In the genomic region with DNA sequence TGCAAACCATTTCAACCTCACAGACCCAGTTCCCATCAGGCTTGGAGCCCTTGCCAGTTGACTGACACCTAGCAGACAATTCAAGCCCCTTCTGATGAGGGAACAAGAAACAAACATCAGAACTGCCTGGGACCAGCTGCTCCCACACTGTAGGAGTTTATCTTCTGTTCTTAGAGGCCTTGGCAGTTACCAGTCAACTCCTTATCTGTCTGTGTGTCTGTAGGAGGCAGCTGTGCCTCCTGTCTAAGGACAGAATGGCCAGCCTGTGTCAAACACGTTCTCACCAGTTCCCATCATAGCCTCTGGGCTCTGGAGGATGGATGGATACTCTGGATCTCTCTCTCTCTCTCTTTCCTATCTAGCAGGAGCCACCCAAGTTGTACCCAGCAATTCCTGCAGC, we compare ENCODE assay signal across 20 mouse cellular contexts. TPM values are rescaled to one million over a fixed set of nuclear protein-coding genes. Genes with fewer than 3 reads are reported as not detected.
DNase-seq lines count a peak whose midpoint lies in the region; ATAC-seq and TF ChIP-seq lines count a peak whose summit lies in the region.
"Not testable (repeated sequence)": the region's sequence is repeated elsewhere in the genome, so short reads cannot be mapped to it uniquely, and the experiment has no call there.
"Had no signal": no experiment of that assay in that cellular context is flagged by ENCODE, and none has a peak within 500 bp of the region (broad histone marks: within the 10 kb centered on the region; RNA-seq: fewer than 3 reads in every experiment).

No protein-coding gene starts in this region.

- H3K4me3 ChIP-seq in liver, embryonic 11.5 days (ENCODE audit: low read depth, low read length); liver, embryonic 13.5 days (replicated peaks); liver, embryonic 15.5 days (replicated peaks); liver, postnatal 0 days (ENCODE audit: low read depth, low read length): not testable (repeated sequence)

- DNase-seq in liver, embryonic 11.5 days (ENCODE audit: low spot score); liver, embryonic 13.5 days; liver, postnatal 0 days: not testable (repeated sequence)

- H3K36me3 ChIP-seq in liver, embryonic 11.5 days (ENCODE audit: control insufficient read depth, insufficient read depth, low read length); liver, embryonic 13.5 days; liver, embryonic 15.5 days (replicated peaks); liver, postnatal 0 days (replicated peaks; ENCODE audit: insufficient read depth, low read length): not testable (repeated sequence)

- peak; percentile 67 for ATAC-seq in common myeloid progenitor, adult 5-6 weeks (replicated peaks; ENCODE audit: low read depth, poor library complexity, severe bottlenecking)
- ATAC-seq in liver, embryonic 11.5 days (replicated peaks; ENCODE audit: low FRiP score): peak; percentile 89
- ATAC-seq in liver, embryonic 13.5 days (ENCODE audit: low read depth): peak; percentile 91
- peak; percentile 85 for ATAC-seq in liver, embryonic 15.5 days (ENCODE audit: insufficient read depth)
- peak; percentile 72 for ATAC-seq in liver, postnatal 0 days
- ATAC-seq in megakaryocyte-erythroid progenitor cell, adult 5-6 weeks (replicated peaks; ENCODE audit: low FRiP score, low TSS enrichment, poor library complexity, severe bottlenecking): peak; percentile 87

- H3K27ac ChIP-seq in liver, embryonic 11.5 days (ENCODE audit: low read depth, low read length); liver, embryonic 13.5 days; liver, embryonic 15.5 days (replicated peaks); liver, postnatal 0 days (ENCODE audit: low read depth): not testable (repeated sequence)

- not testable (repeated sequence) for TF ChIP-seq EP300 in liver, postnatal 0 days (IDR thresholded peaks at IDR 0.05; ENCODE audit: low read depth)

- WGBS in liver, embryonic 11.5 days: 40% methylated on average over 1 of the region's 1 CpGs
- WGBS in liver, embryonic 13.5 days (ENCODE audit: insufficient replicate concordance): 11% methylated on average over 1 of the region's 1 CpGs
- WGBS in liver, embryonic 15.5 days (ENCODE audit: insufficient replicate concordance): 7% methylated on average over 1 of the region's 1 CpGs
- WGBS in liver, postnatal 0 days (ENCODE audit: insufficient replicate concordance): 27% methylated on average over 1 of the region's 1 CpGs

- H3K9me3 ChIP-seq in liver, embryonic 11.5 days (ENCODE audit: control insufficient read depth, low read length); liver, embryonic 13.5 days (replicated peaks); liver, embryonic 15.5 days (replicated peaks); liver, postnatal 0 days (ENCODE audit: low read length): not testable (repeated sequence)

- H3K4me1 ChIP-seq in liver, embryonic 11.5 days (replicated peaks; ENCODE audit: control insufficient read depth, insufficient read depth, low read length); liver, embryonic 15.5 days (replicated peaks); liver, postnatal 0 days (ENCODE audit: insufficient read depth): not testable (repeated sequence)
- peaks cover 12% of the 10 kb centered on the region; the same call in 1 of the 2 replicates for H3K4me1 ChIP-seq in liver, embryonic 13.5 days (replicated peaks)

- not testable (repeated sequence) for H3K9ac ChIP-seq in liver, embryonic 11.5 days (ENCODE audit: low read depth, low read length); liver, embryonic 13.5 days; liver, embryonic 15.5 days; liver, postnatal 0 days (replicated peaks)

- TF ChIP-seq CTCF in liver, postnatal 0 days (IDR thresholded peaks at IDR 0.05; ENCODE audit: low read depth): not testable (repeated sequence)

- H3K27me3 ChIP-seq in liver, embryonic 11.5 days (replicated peaks; ENCODE audit: control insufficient read depth, insufficient read depth, low read length); liver, embryonic 13.5 days; liver, embryonic 15.5 days; liver, postnatal 0 days (ENCODE audit: insufficient read depth, low read length): not testable (repeated sequence)

- H3K4me2 ChIP-seq in liver, embryonic 11.5 days; liver, embryonic 13.5 days; liver, embryonic 15.5 days; liver, postnatal 0 days (ENCODE audit: low read depth, low read length): not testable (repeated sequence)

RNA-seq across cellular contexts. Expression of gene Dnmt3c, which starts 21.1 kb away (rescaled TPM):
- not detected in 2 replicates for total RNA-seq in common myeloid progenitor, adult 5-6 weeks (2017)
- 0.49 and 0.77 TPM in 2 replicates for polyA plus RNA-seq in liver, embryonic 11.5 days (2014; fragmentation: Nextera tagmentation; extraction: Ambion mirVana)
- polyA plus RNA-seq in liver, embryonic 13.5 days (2015; fragmentation: Nextera tagmentation; extraction: Ambion mirVana): 0.38 and 0.49 TPM in 2 replicates
- 0.67 and 0.81 TPM in 2 replicates for polyA plus RNA-seq in liver, embryonic 15.5 days (2015; fragmentation: Nextera tagmentation; extraction: Ambion mirVana)
- 0.19 and 0.46 TPM in 2 replicates for polyA plus RNA-seq in liver, postnatal 0 days (2015; fragmentation: Nextera tagmentation; extraction: Ambion mirVana)
- 1.4 and 1.5 TPM in 2 replicates for total RNA-seq in megakaryocyte-erythroid progenitor cell, adult 5-6 weeks (2014; fragmentation: Nextera tagmentation)
- total RNA-seq in megakaryocyte-erythroid progenitor cell, adult 5-6 weeks (2017): 0.47 and 0.53 TPM in 2 replicates
- total RNA-seq: adrenal gland, adult 18-20 months; adrenal gland, adult 8-10 months; adrenal gland, postnatal 14 days; adrenal gland, postnatal 36 days; forebrain, postnatal 0 days had no signal
- polyA plus RNA-seq: activated CD4-positive, CD25-positive, alpha-beta regulatory T cell, adult 4 months; C2C12; embryonic facial prominence, embryonic 11.5 days; embryonic facial prominence, embryonic 13.5 days; embryonic facial prominence, embryonic 15.5 days; erythroblast, embryonic 14.5 days; forebrain, embryonic 11.5 days; forebrain, embryonic 13.5 days; forebrain, embryonic 15.5 days; forebrain, postnatal 0 days had no signal

RNA-seq across cellular contexts. Expression of gene Dnmt3b, which starts 26.1 kb away (rescaled TPM):
- 28.5 and 29.9 TPM in 2 replicates for total RNA-seq in common myeloid progenitor, adult 5-6 weeks (2017)
- polyA plus RNA-seq in liver, embryonic 11.5 days (2014; fragmentation: Nextera tagmentation; extraction: Ambion mirVana): 27.2 and 27.8 TPM in 2 replicates
- polyA plus RNA-seq in liver, embryonic 13.5 days (2015; fragmentation: Nextera tagmentation; extraction: Ambion mirVana): 8.2 and 8.6 TPM in 2 replicates
- 4.3 and 4.4 TPM in 2 replicates for polyA plus RNA-seq in liver, embryonic 15.5 days (2015; fragmentation: Nextera tagmentation; extraction: Ambion mirVana)
- 4.8 and 5.3 TPM in 2 replicates for polyA plus RNA-seq in liver, postnatal 0 days (2015; fragmentation: Nextera tagmentation; extraction: Ambion mirVana)
- total RNA-seq in megakaryocyte-erythroid progenitor cell, adult 5-6 weeks (2014; fragmentation: Nextera tagmentation): 20.2 and 22.1 TPM in 2 replicates
- total RNA-seq in megakaryocyte-erythroid progenitor cell, adult 5-6 weeks (2017): 13.4 and 18.0 TPM in 2 replicates

RNA-seq across cellular contexts. Expression of gene Commd7, which starts 42.8 kb away (rescaled TPM):
- total RNA-seq in common myeloid progenitor, adult 5-6 weeks (2017): 28.0 and 33.3 TPM in 2 replicates
- polyA plus RNA-seq in liver, embryonic 11.5 days (2014; fragmentation: Nextera tagmentation; extraction: Ambion mirVana): 65.1 and 66.8 TPM in 2 replicates
- polyA plus RNA-seq in liver, embryonic 13.5 days (2015; fragmentation: Nextera tagmentation; extraction: Ambion mirVana): 39.8 and 39.9 TPM in 2 replicates
- polyA plus RNA-seq in liver, embryonic 15.5 days (2015; fragmentation: Nextera tagmentation; extraction: Ambion mirVana): 28.1 and 28.2 TPM in 2 replicates
- 31.2 and 32.9 TPM in 2 replicates for polyA plus RNA-seq in liver, postnatal 0 days (2015; fragmentation: Nextera tagmentation; extraction: Ambion mirVana)
- total RNA-seq in megakaryocyte-erythroid progenitor cell, adult 5-6 weeks (2014; fragmentation: Nextera tagmentation): 25.8 and 35.8 TPM in 2 replicates
- total RNA-seq in megakaryocyte-erythroid progenitor cell, adult 5-6 weeks (2017): 22.3 and 24.1 TPM in 2 replicates
